Mouse (Mus musculus): Measurements from ENCODE around the gene Nell1.

GRCm38 (mm10) chr7:50226621-50227020 lies 252.0 kb downstream of the Nell1 start:
- TF ChIP-seq POLR2A (IDR thresholded peaks at IDR 0.05; ENCODE audit: extremely low read depth, insufficient read depth, low read length), result no peak
- no peak for TF ChIP-seq CTCF (IDR thresholded peaks at IDR 0.05; ENCODE audit: low read depth, low read length)

Measured in liver, adult 2 months (tissue).